ENCODE assay signal across 8 mouse cellular contexts in genomic region chr4:94979500-94979915, GRCm38 (mm10). TPM values are rescaled to one million over a fixed set of nuclear protein-coding genes. Genes with fewer than 3 reads are reported as not detected.
DNase-seq lines count a peak whose midpoint lies in the region; ATAC-seq and TF ChIP-seq lines count a peak whose summit lies in the region.

No protein-coding gene starts in this region.

- no peaks in the 10 kb centered on the region for H3K9me3 ChIP-seq in heart, embryonic 13.5 days
- no peaks in the 10 kb centered on the region for H3K9me3 ChIP-seq in MEL (replicated peaks; ENCODE audit: insufficient read depth, low read length)
- no peaks in the 10 kb centered on the region for H3K9me3 ChIP-seq in forebrain, embryonic 16.5 days (ENCODE audit: control insufficient read depth, low read length)
- H3K9me3 ChIP-seq in liver, embryonic 15.5 days (replicated peaks): no peaks in the 10 kb centered on the region

- peak overlapping the region; percentile 92 for H3K9ac ChIP-seq in heart, embryonic 13.5 days
- peak overlapping the region; percentile 78 for H3K9ac ChIP-seq in MEL (ENCODE audit: control insufficient read depth, low read depth, low read length, poor library complexity, severe bottlenecking)
- H3K9ac ChIP-seq in forebrain, embryonic 16.5 days (replicated peaks; ENCODE audit: low read depth, low read length): peak overlapping the region; percentile 98
- peak overlapping the region; percentile 80 for H3K9ac ChIP-seq in liver, embryonic 15.5 days

- H3K27ac ChIP-seq in heart, embryonic 13.5 days (replicated peaks): peak overlapping the region; percentile 78
- H3K27ac ChIP-seq in MEL (ENCODE audit: control insufficient read depth, low read depth, low read length): peak overlapping the region; percentile 67; the same call in 1 of the 2 replicates
- peak overlapping the region; percentile 93 for H3K27ac ChIP-seq in forebrain, embryonic 16.5 days (ENCODE audit: low read length)
- peak overlapping the region; percentile 74; the same call in 1 of the 2 replicates for H3K27ac ChIP-seq in liver, embryonic 15.5 days (replicated peaks)

- TF ChIP-seq RAD21 in MEL (IDR thresholded peaks at IDR 0.05; ENCODE audit: low read depth, low read length): no peak

- no peaks in the 10 kb centered on the region for H3K27me3 ChIP-seq in heart, embryonic 13.5 days (replicated peaks)
- H3K27me3 ChIP-seq in MEL (ENCODE audit: control insufficient read depth in 1 of 2, insufficient read depth in 2 of 2, low read length in 2 of 2): no peaks in the 10 kb centered on the region
- no peaks in the 10 kb centered on the region for H3K27me3 ChIP-seq in forebrain, embryonic 16.5 days (replicated peaks; ENCODE audit: control insufficient read depth, insufficient read depth, low read length)
- H3K27me3 ChIP-seq in liver, embryonic 15.5 days: no peaks in the 10 kb centered on the region

- H3K79me2 ChIP-seq in MEL (ENCODE audit: control insufficient read depth, insufficient read depth, low read length, poor library complexity): peaks cover 15% of the 10 kb centered on the region

- no peak for ATAC-seq in heart, embryonic 13.5 days (ENCODE audit: extremely low read depth, insufficient number of reproducible peaks, low FRiP score, low TSS enrichment)
- peak; percentile 29 for ATAC-seq in forebrain, embryonic 16.5 days
- ATAC-seq in liver, embryonic 15.5 days (ENCODE audit: insufficient read depth): no peak

- DNase-seq in heart, postnatal 25 days (ENCODE audit: low spot score): no peak
- no peak for DNase-seq in MEL (ENCODE audit: low read depth, low spot score)
- no peak for DNase-seq in urinary bladder, postnatal 25 days (ENCODE audit: low spot score)
- no peak for DNase-seq in ovary, postnatal 10 days (ENCODE audit: low spot score)
- no peak for DNase-seq in urinary bladder, postnatal 10 days (ENCODE audit: low spot score)

- H3K36me3 ChIP-seq in heart, embryonic 13.5 days: peaks cover 15% of the 10 kb centered on the region
- peaks cover 0 to 10% of the 10 kb centered on the region in 2 experiments; a peak in 2 of 4 replicates for H3K36me3 ChIP-seq in MEL (ENCODE audit: control insufficient read depth in 1 of 2, insufficient read depth in 2 of 2, low read length in 2 of 2)
- no peaks in the 10 kb centered on the region for H3K36me3 ChIP-seq in forebrain, embryonic 16.5 days (ENCODE audit: control insufficient read depth, insufficient read depth)
- H3K36me3 ChIP-seq in liver, embryonic 15.5 days (replicated peaks): peaks cover 11% of the 10 kb centered on the region; the same call in 1 of the 2 replicates

- H3K4me1 ChIP-seq in heart, embryonic 13.5 days: peaks cover 18% of the 10 kb centered on the region
- peaks cover 0 to 6% of the 10 kb centered on the region in 2 experiments; a peak in 2 of 4 replicates for H3K4me1 ChIP-seq in MEL (ENCODE audit: control insufficient read depth in 1 of 2, insufficient read depth in 2 of 2, low read length in 2 of 2)
- peaks cover 17% of the 10 kb centered on the region for H3K4me1 ChIP-seq in forebrain, embryonic 16.5 days (replicated peaks; ENCODE audit: control insufficient read depth, insufficient read depth, low read length)
- peaks cover 23% of the 10 kb centered on the region for H3K4me1 ChIP-seq in liver, embryonic 15.5 days (replicated peaks)

- no peak for TF ChIP-seq POLR2A in MEL (IDR thresholded peaks at IDR 0.05; ENCODE audit: control insufficient read depth in 1 of 2, insufficient read depth in 1 of 2, low read depth in 1 of 2, low read length in 2 of 2, poor library complexity in 1 of 2)

- intact Hi-C loops in heart, postnatal 25 days (cut with DNase I): no loop called here

- WGBS in heart, embryonic 13.5 days: 45% methylated on average over 4 of the region's 4 CpGs
- WGBS in forebrain, embryonic 16.5 days: 38% methylated on average over 4 of the region's 4 CpGs
- 42% methylated on average over 4 of the region's 4 CpGs for WGBS in liver, embryonic 15.5 days (ENCODE audit: insufficient replicate concordance)

- H3K4me3 ChIP-seq in heart, embryonic 13.5 days: peak overlapping the region; percentile 84
- H3K4me3 ChIP-seq in MEL (ENCODE audit: control insufficient read depth in 1 of 2, insufficient read depth in 1 of 2, low read depth in 2 of 2, low read length in 2 of 2): peak overlapping the region; percentile 72 to 86
- H3K4me3 ChIP-seq in forebrain, embryonic 16.5 days (replicated peaks; ENCODE audit: low read length): peak overlapping the region; percentile 95
- peak overlapping the region; percentile 89 for H3K4me3 ChIP-seq in liver, embryonic 15.5 days (replicated peaks)

- TF ChIP-seq CTCF in MEL (IDR thresholded peaks at IDR 0.05 in 2 of 3, conservative IDR thresholded peaks at IDR 0.05 in 1 of 3; ENCODE audit: control insufficient read depth in 1 of 3, insufficient read depth in 1 of 3, low read depth in 2 of 3, low read length in 3 of 3, poor library complexity in 1 of 3, severe bottlenecking in 1 of 3): no peak

- H3K4me2 ChIP-seq in heart, embryonic 13.5 days: peak overlapping the region; percentile 90
- peak overlapping the region; percentile 64 for H3K4me2 ChIP-seq in forebrain, embryonic 16.5 days (ENCODE audit: low read length)
- peak overlapping the region; percentile 74 for H3K4me2 ChIP-seq in liver, embryonic 15.5 days

- TF ChIP-seq EP300 in MEL (IDR thresholded peaks at IDR 0.05; ENCODE audit: low read depth in 1 of 2, low read length in 2 of 2): no peak

TF ChIP-seq in MEL, 35 proteins besides CTCF, POLR2A, EP300 and RAD21:
- no peak for TF ChIP-seq MEF2A (IDR thresholded peaks at IDR 0.05; ENCODE audit: extremely low read depth, insufficient replicate concordance, low read depth, low read length, poor library complexity, severe bottlenecking)
- peak; percentile 93 for TF ChIP-seq RCOR1 (IDR thresholded peaks at IDR 0.05; ENCODE audit: low read depth, low read length)
- TF ChIP-seq ETS1 (IDR thresholded peaks at IDR 0.05; ENCODE audit: low read depth, low read length): no peak
- no peak for TF ChIP-seq TAL1 (IDR thresholded peaks at IDR 0.05; ENCODE audit: low read length)
- no peak for TF ChIP-seq TBP (IDR thresholded peaks at IDR 0.05; ENCODE audit: low read depth, low read length)
- TF ChIP-seq NELFE (IDR thresholded peaks at IDR 0.05; ENCODE audit: low read depth, low read length): no peak

RNA-seq across cellular contexts. Expression of gene Mysm1, which starts 0.6 kb away (rescaled TPM):
- polyA plus RNA-seq in heart, embryonic 13.5 days (2015; fragmentation: Nextera tagmentation; extraction: Ambion mirVana): 17.5 and 17.7 TPM in 2 replicates
- 10 to 100 TPM; 10.5 to 11.4 TPM for total RNA-seq in heart, postnatal 25 days (2021)
- total RNA-seq in MEL (2012; rRNA removed): 13.9 and 14.8 TPM in 2 replicates
- 10 to 100 TPM in 1 of 2 experiments, not detected in 1; 10.8 TPM for polyA plus RNA-seq in MEL (2012; ENCODE audit: insufficient read depth in 1 of 2, insufficient read length in 2 of 2, low read depth in 1 of 2, low replicate concordance in 2 of 2, missing spikeins in 1 of 2)
- 28.2 and 31.9 TPM in 2 replicates for polyA plus RNA-seq in forebrain, embryonic 16.5 days (2015; fragmentation: Nextera tagmentation; extraction: Ambion mirVana)
- polyA plus RNA-seq in liver, embryonic 15.5 days (2015; fragmentation: Nextera tagmentation; extraction: Ambion mirVana): 6.4 and 8.7 TPM in 2 replicates

RNA-seq across cellular contexts. Expression of gene Eqtn, which starts 50.9 kb away (rescaled TPM):
- 0.17 TPM in 1 of 2 replicates, not detected in the other for polyA plus RNA-seq in heart, embryonic 13.5 days (2015; fragmentation: Nextera tagmentation; extraction: Ambion mirVana)
- not detected for total RNA-seq in heart, postnatal 25 days (2021)
- total RNA-seq in MEL (2012; rRNA removed): not detected in 2 replicates
- not detected for polyA plus RNA-seq in MEL (2012; ENCODE audit: insufficient read depth in 1 of 2, insufficient read length in 2 of 2, low read depth in 1 of 2, low replicate concordance in 2 of 2, missing spikeins in 1 of 2)
- 0.32 TPM in 1 of 2 replicates, not detected in the other for polyA plus RNA-seq in forebrain, embryonic 16.5 days (2015; fragmentation: Nextera tagmentation; extraction: Ambion mirVana)
- not detected in 2 replicates for polyA plus RNA-seq in liver, embryonic 15.5 days (2015; fragmentation: Nextera tagmentation; extraction: Ambion mirVana)
